Mouse (Mus musculus) bone marrow, adult 2 months (tissue): ENCODE data around the gene Sema3a.

ENCODE experiments used
- CTCF ChIP-seq: fragments of 200-500 bp; IDR thresholded peaks from 2 replicates; pipeline ENCODE4 v1.5.1; 2011; ENCODE audit warnings: low read length, control low read depth; ENCODE audit not compliant: control insufficient read depth, insufficient read depth
- POLR2A ChIP-seq: fragments of 200-500 bp; IDR thresholded peaks from 2 replicates; pipeline ENCODE4 v1.6.1; 2011; ENCODE audit warnings: low read depth, mild to moderate bottlenecking, control low read depth, low read length, borderline replicate concordance; ENCODE audit not compliant: control insufficient read depth

DNA sequence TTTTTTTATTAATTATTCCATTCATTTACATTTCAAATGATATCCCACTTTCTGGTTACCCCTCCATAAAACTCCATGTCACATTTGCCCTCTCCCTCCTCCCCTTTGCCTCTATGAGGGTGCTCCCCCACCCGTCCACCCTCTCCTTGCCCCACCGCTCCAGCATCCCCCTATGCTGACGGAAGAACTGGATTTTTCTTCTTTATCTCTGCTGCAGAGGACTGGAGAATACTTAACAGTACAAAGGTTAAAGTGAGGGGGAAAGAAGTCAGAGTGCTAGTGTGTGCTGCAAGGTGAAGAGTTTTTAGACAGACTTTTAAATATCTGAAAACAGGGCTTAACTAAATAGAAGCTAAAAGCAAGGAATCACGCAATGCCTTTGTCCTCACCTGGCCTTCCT lies 391.8 kb downstream of the Sema3a start:
- TF ChIP-seq CTCF = no peak
- no peak for TF ChIP-seq POLR2A
